Mouse (Mus musculus) heart, adult 2 months (tissue): Measurements from ENCODE around the gene Anapc4. TPM values are rescaled to one million over a fixed set of nuclear protein-coding genes. Genes with fewer than 3 reads are reported as not detected.

Experiments used
- DNase-seq, 2 experiments: peaks; one replicate each; pipeline ENCODE4 v3.0.0; 2021
- H3K27ac ChIP-seq: fragments of 200-600 bp; 2 replicates; pipeline ENCODE4 v1.8.1; 2022
- H3K27me3 ChIP-seq: fragments of 200-500 bp; 2 replicates; pipeline ENCODE4 v1.6.1; 2012; ENCODE audit warnings: mild to moderate bottlenecking, low read length, inconsistent platforms, mixed read lengths; ENCODE audit not compliant: control insufficient read depth, insufficient read depth
- H3K36me3 ChIP-seq: fragments of 200-500 bp; 2 replicates; pipeline ENCODE4 v1.6.1; 2012; ENCODE audit warnings: low read length, inconsistent platforms; ENCODE audit not compliant: control insufficient read depth, insufficient read depth
- H3K4me1 ChIP-seq: fragments of 200-500 bp; 2 replicates; pipeline ENCODE4 v1.6.1; 2011; ENCODE audit warnings: low read length; ENCODE audit not compliant: control insufficient read depth, insufficient read depth
- H3K4me3 ChIP-seq: fragments of 200-600 bp; 2 replicates; pipeline ENCODE4 v1.8.1; 2022
- H3K79me2 ChIP-seq: fragments of 200-500 bp; replicated peaks from 2 replicates; pipeline ENCODE4 v1.6.1; 2012; ENCODE audit warnings: mild to moderate bottlenecking, inconsistent platforms, low read length, moderate library complexity, mixed read lengths; ENCODE audit not compliant: control insufficient read depth, insufficient read depth
- H3K9ac ChIP-seq: fragments of 200-500 bp; 2 replicates; pipeline ENCODE4 v1.6.1; 2012; ENCODE audit warnings: low read depth, mild to moderate bottlenecking, control low read depth, inconsistent platforms, low read length, mixed read lengths
- CTCF ChIP-seq: fragments of 200-600 bp; IDR thresholded peaks from 2 replicates; pipeline ENCODE4 v1.8.1; 2022; ENCODE audit warnings: antibody characterized with exemption, mild to moderate bottlenecking, moderate library complexity
- EP300 ChIP-seq: fragments of 200-500 bp; IDR thresholded peaks from 2 replicates; pipeline ENCODE4 v1.6.1; 2011; ENCODE audit warnings: low read depth, low read length, control low read depth; ENCODE audit not compliant: insufficient read depth
- POLR2A ChIP-seq: fragments of 200-500 bp; IDR thresholded peaks from 2 replicates; pipeline ENCODE4 v1.6.1; 2011; ENCODE audit warnings: mild to moderate bottlenecking, low read depth, low read length, control low read depth; ENCODE audit not compliant: insufficient read depth
- WGBS: fragments of 180-500 bp; shearing (Covaris S2); methylation state at CpG from one replicate; pipeline ENCODE4 v1.1.7; 2018; 5-methylcytosine and 5-hydroxymethylcytosine counted together
- intact Hi-C: fragments of 180-260 bp; cut with DNase I; formaldehyde crosslinking; loops from one replicate; pipeline ENCODE4 v1.15.1; 2025
- polyA plus RNA-seq: library from polyadenylated mRNA; depleted of rRNA; stranded (reverse); fragments of >200 nt; gene quantifications from 2 replicates; pipeline ENCODE4 v1.2.3, GENCODE M21; 2012
- total RNA-seq, 2 experiments: library from RNA; stranded (reverse); gene quantifications; 2 replicates each; pipeline ENCODE4 v1.2.3; 2021

Anapc4 gene
- total and polyA plus RNA-seq, 3 experiments, result 17.3 to 38.8 (median 37.4) TPM

GRCm38 (mm10) chr5:52871461-52871860 lies 37.6 kb downstream of the Anapc4 start:
- Histone ChIP-seq H3K9ac (no peak overlapping the region), H3K4me3 (no peak overlapping the region), H3K4me1 (no peaks in the 10 kb centered on the region; the same call in 1 of the 2 replicates), H3K79me2 (no peaks in the 10 kb centered on the region), H3K27ac (no peak overlapping the region), H3K27me3 (no peaks in the 10 kb centered on the region), H3K36me3 (peaks cover 3% of the 10 kb centered on the region)
- TF ChIP-seq CTCF (no peak), EP300 (no peak), POLR2A (no peak)
- intact Hi-C loops, result no loop called here
- no peak for DNase-seq
- WGBS, result 32% methylated on average over 1 of the region's 1 CpGs

- H3K27ac ChIP-seq, result no peak overlapping the region
- no peak for DNase-seq
- TF ChIP-seq CTCF, result no peak
- TF ChIP-seq POLR2A, result no peak
- no peak for TF ChIP-seq EP300
- 93% methylated on average over 13 of the region's 13 CpGs for WGBS
- no peak overlapping the region for H3K4me3 ChIP-seq
- no peaks in the 10 kb centered on the region for H3K79me2 ChIP-seq
- H3K9ac ChIP-seq, result no peak overlapping the region
- H3K4me1 ChIP-seq, result no peaks in the 10 kb centered on the region
- no peaks in the 10 kb centered on the region for H3K27me3 ChIP-seq
- intact Hi-C loops, result no loop called here
- no peaks in the 10 kb centered on the region for H3K36me3 ChIP-seq
Measured at GRCm38 (mm10) chr5:52871986-52872385, 38.2 kb downstream of the Anapc4 start.

- Histone ChIP-seq H3K4me1 (no peaks in the 10 kb centered on the region), H3K4me3 (no peak overlapping the region), H3K27ac (no peak overlapping the region), H3K9ac (no peak overlapping the region), H3K27me3 (no peaks in the 10 kb centered on the region), H3K79me2 (no peaks in the 10 kb centered on the region), H3K36me3 (no peaks in the 10 kb centered on the region)
- peak; percentile 42 to 47 for DNase-seq
- intact Hi-C loops, result loop anchor here (1.0 kb wide), 1 partner anchor 244 kb away; no protein-coding TSS in a partner anchor
- WGBS, result 1% methylated on average over 12 of the region's 14 CpGs
- TF ChIP-seq CTCF, result peak; percentile 66
- TF ChIP-seq POLR2A, result no peak
- TF ChIP-seq EP300, result peak; percentile 42; the same call in 1 of the 2 replicates
Measured at GRCm38 (mm10) chr5:52878847-52879246, 45.0 kb downstream of the Anapc4 start.

GRCm38 (mm10) chr5:52879926-52880325 lies 46.1 kb downstream of the Anapc4 start:
- TF ChIP-seq POLR2A, result no peak
- no peak for TF ChIP-seq CTCF
- TF ChIP-seq EP300, result no peak
- H3K79me2 ChIP-seq, result no peaks in the 10 kb centered on the region
- H3K4me1 ChIP-seq, result no peaks in the 10 kb centered on the region
- no peak overlapping the region for H3K27ac ChIP-seq
- intact Hi-C loops, result loop anchor here (1.0 kb wide), 1 partner anchor 243 kb away; no protein-coding TSS in a partner anchor
- WGBS, result 93% methylated on average over 6 of the region's 6 CpGs
- no peaks in the 10 kb centered on the region for H3K36me3 ChIP-seq
- DNase-seq, result no peak
- H3K4me3 ChIP-seq, result no peak overlapping the region
- no peak overlapping the region for H3K9ac ChIP-seq
- H3K27me3 ChIP-seq, result no peaks in the 10 kb centered on the region

GRCm38 (mm10) chr5:52882446-52882845 lies 48.6 kb downstream of the Anapc4 start:
- no peak overlapping the region for H3K9ac ChIP-seq
- WGBS, result 31% methylated on average over 2 of the region's 2 CpGs
- no peaks in the 10 kb centered on the region for H3K27me3 ChIP-seq
- H3K27ac ChIP-seq, result no peak overlapping the region
- no peaks in the 10 kb centered on the region for H3K79me2 ChIP-seq
- H3K36me3 ChIP-seq, result no peaks in the 10 kb centered on the region
- H3K4me1 ChIP-seq, result no peaks in the 10 kb centered on the region
- intact Hi-C loops, result no loop called here
- no peak for TF ChIP-seq CTCF
- TF ChIP-seq EP300, result no peak
- no peak for TF ChIP-seq POLR2A
- no peak overlapping the region for H3K4me3 ChIP-seq
- DNase-seq, result no peak

- H3K36me3 ChIP-seq, result no peaks in the 10 kb centered on the region
- H3K4me3 ChIP-seq, result no peak overlapping the region
- H3K27me3 ChIP-seq, result no peaks in the 10 kb centered on the region
- 42% methylated on average over 12 of the region's 12 CpGs for WGBS
- H3K9ac ChIP-seq, result no peak overlapping the region
- no peak overlapping the region for H3K27ac ChIP-seq
- no peaks in the 10 kb centered on the region for H3K79me2 ChIP-seq
- TF ChIP-seq CTCF (peak; percentile 85), POLR2A (no peak), EP300 (no peak)
- DNase-seq, result peak; percentile 14 to 37
- H3K4me1 ChIP-seq, result no peaks in the 10 kb centered on the region
- intact Hi-C loops, result no loop called here
Measured at GRCm38 (mm10) chr5:52887085-52887484, 53.3 kb downstream of the Anapc4 start.
